In the genomic region with DNA sequence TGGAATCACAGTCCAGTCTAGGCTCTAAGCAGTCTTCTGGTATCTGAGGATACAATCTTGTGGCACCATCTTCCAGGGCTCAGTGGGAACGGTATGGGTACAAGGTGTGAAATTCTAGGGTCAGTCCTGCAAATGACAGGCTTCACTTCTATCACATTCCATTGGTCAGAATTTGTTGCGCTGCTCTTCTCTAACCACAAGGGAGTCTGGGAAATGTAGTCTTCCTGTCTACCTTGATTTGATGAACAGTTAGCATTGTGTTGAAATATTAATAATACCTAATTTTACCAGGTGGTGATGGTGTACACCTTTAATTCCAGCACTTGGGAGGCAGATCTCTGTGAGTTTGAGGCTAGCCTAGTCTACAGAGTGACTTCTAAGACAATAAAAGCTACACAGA, we compare ENCODE assay signal across 21 mouse cellular contexts. TPM values are rescaled to one million over a fixed set of nuclear protein-coding genes. Genes with fewer than 3 reads are reported as not detected.
"Had no signal": no experiment of that assay in that cellular context is flagged by ENCODE, and none has a peak within 500 bp of the region (broad histone marks: within the 10 kb centered on the region; RNA-seq: fewer than 3 reads in every experiment).

No protein-coding gene starts in this region.

- H3K27ac ChIP-seq: liver, embryonic 15.5 days; midbrain, embryonic 13.5 days; midbrain, embryonic 15.5 days; neural tube, embryonic 13.5 days; neural tube, embryonic 15.5 days; stomach, embryonic 15.5 days; stomach, postnatal 0 days had no signal

- H3K27me3 ChIP-seq: liver, embryonic 15.5 days; midbrain, embryonic 13.5 days; midbrain, embryonic 15.5 days; neural tube, embryonic 13.5 days; neural tube, embryonic 15.5 days; stomach, embryonic 15.5 days had no signal

- H3K9ac ChIP-seq: liver, embryonic 15.5 days; lung, embryonic 14.5 days; midbrain, embryonic 13.5 days; midbrain, embryonic 15.5 days; neural tube, embryonic 13.5 days; neural tube, embryonic 15.5 days; stomach, embryonic 15.5 days had no signal

- H3K36me3 ChIP-seq: liver, embryonic 15.5 days; midbrain, embryonic 13.5 days; midbrain, embryonic 15.5 days; neural tube, embryonic 13.5 days; neural tube, embryonic 15.5 days; stomach, embryonic 15.5 days had no signal

- H3K4me2 ChIP-seq: liver, embryonic 15.5 days; lung, embryonic 14.5 days; midbrain, embryonic 11.5 days; midbrain, embryonic 13.5 days; midbrain, embryonic 15.5 days; neural tube, embryonic 13.5 days; neural tube, embryonic 15.5 days; stomach, embryonic 15.5 days had no signal

- H3K4me3 ChIP-seq: liver, embryonic 15.5 days; megakaryocyte, embryonic 14.5 days; midbrain, embryonic 13.5 days; midbrain, embryonic 15.5 days; myocyte; neural tube, embryonic 13.5 days; neural tube, embryonic 15.5 days; stomach, embryonic 15.5 days had no signal

- DNase-seq: lung, adult 18-20 months; lung, embryonic 14.5 days; lung, postnatal 10 days; lung, postnatal 4 days; retina, postnatal 1 day; right cerebral cortex, adult 18-20 months; right cerebral cortex, postnatal 25 days; thymus, adult 2 months; thymus, postnatal 25 days; thymus, postnatal 4 days had no signal

- H3K4me1 ChIP-seq: liver, embryonic 15.5 days; megakaryocyte, embryonic 14.5 days; midbrain, embryonic 13.5 days; midbrain, embryonic 15.5 days; neural tube, embryonic 13.5 days; neural tube, embryonic 15.5 days; stomach, embryonic 15.5 days had no signal

- H3K9me3 ChIP-seq: liver, embryonic 15.5 days; megakaryocyte, embryonic 14.5 days; midbrain, embryonic 15.5 days; neural tube, embryonic 15.5 days; stomach, embryonic 15.5 days had no signal

RNA-seq across cellular contexts. Expression of gene Mfsd6l, which starts 35.5 kb away (rescaled TPM):
- polyA plus RNA-seq: liver, embryonic 15.5 days; midbrain, embryonic 11.5 days; midbrain, embryonic 13.5 days; midbrain, embryonic 15.5 days; myocyte; neural tube, embryonic 11.5 days; neural tube, embryonic 13.5 days; neural tube, embryonic 15.5 days had no signal
